Mouse (Mus musculus) ES-E14 (cell line): ENCODE results near the gene Ubl5. TPM values are rescaled to one million over a fixed set of nuclear protein-coding genes. Genes with fewer than 3 reads are reported as not detected.
A peak's percentile ranks its signal among the peaks of the same experiment; 100 is the strongest.

ENCODE experiments used
- DNase-seq: peaks from one replicate; pipeline ENCODE4 v3.0.0-alpha.2; 2013; ENCODE audit warnings: low read depth, low spot score
- H3K27ac ChIP-seq: 2 replicates; pipeline ENCODE4 v1.5.1; 2012; ENCODE audit warnings: low read depth, mild to moderate bottlenecking, low read length, moderate library complexity, mixed read lengths; ENCODE audit not compliant: poor library complexity, insufficient read depth, severe bottlenecking
- H3K36me3 ChIP-seq: 2 replicates; pipeline ENCODE4 v1.6.1; 2012; ENCODE audit warnings: mild to moderate bottlenecking, low read length, moderate library complexity, mixed read lengths; ENCODE audit not compliant: control insufficient read depth, poor library complexity, insufficient read depth, severe bottlenecking
- H3K4me1 ChIP-seq, 2 experiments: fragments of 150-350 bp in 1 of 2; sonication (generic) in 1 of 2; 2 replicates each; pipeline ENCODE4 v1.6.1; 2012; ENCODE audit warnings: low read length in 2 of 2, mild to moderate bottlenecking in 1 of 2, mixed read lengths in 1 of 2; ENCODE audit not compliant: control insufficient read depth in 2 of 2, insufficient read depth in 2 of 2, poor library complexity in 1 of 2
- H3K4me3 ChIP-seq, 2 experiments: fragments of 150-350 bp in 1 of 2; sonication (generic) in 1 of 2; 2 replicates each; pipeline ENCODE4 v1.5.1; 2012; ENCODE audit warnings: low read length in 2 of 2, low read depth in 1 of 2, mild to moderate bottlenecking in 1 of 2, mixed read lengths in 1 of 2; ENCODE audit not compliant: insufficient read depth in 1 of 2, poor library complexity in 1 of 2, severe bottlenecking in 1 of 2
- H3K9ac ChIP-seq: 2 replicates; pipeline ENCODE4 v1.6.1; 2012; ENCODE audit warnings: low read depth, mild to moderate bottlenecking, low read length, mixed read lengths; ENCODE audit not compliant: poor library complexity, insufficient read depth, severe bottlenecking
- H3K9me3 ChIP-seq: fragments of 150-350 bp; sonication (generic); 2 replicates; pipeline ENCODE4 v1.6.1; 2012; ENCODE audit warnings: low read depth, mild to moderate bottlenecking, low read length; ENCODE audit not compliant: control insufficient read depth, insufficient read depth
- CHD2 ChIP-seq: IDR thresholded peaks from 2 replicates; pipeline ENCODE4 v1.6.1; 2014; ENCODE audit warnings: mild to moderate bottlenecking, low read depth, low read length, inconsistent platforms
- HCFC1 ChIP-seq: IDR thresholded peaks from 2 replicates; pipeline ENCODE4 v1.6.1; 2012; ENCODE audit warnings: low read length, inconsistent platforms, borderline replicate concordance; ENCODE audit not compliant: insufficient read depth
- MAFK ChIP-seq: IDR thresholded peaks from 2 replicates; pipeline ENCODE4 v1.6.1; 2014; ENCODE audit warnings: mild to moderate bottlenecking, low read depth, low read length, inconsistent platforms; ENCODE audit not compliant: insufficient read depth
- ZC3H11A ChIP-seq: IDR thresholded peaks from 2 replicates; pipeline ENCODE4 v1.6.1; 2012; ENCODE audit warnings: low read depth, mild to moderate bottlenecking, inconsistent platforms, low read length, borderline replicate concordance
- ZNF384 ChIP-seq: IDR thresholded peaks from 2 replicates; pipeline ENCODE4 v1.6.1; 2012; ENCODE audit warnings: low read depth, low read length, inconsistent platforms
- in situ Hi-C, 2 experiments: fragments of 600-800 bp; cut with MboI; formaldehyde crosslinking; loops; one replicate each; pipeline ENCODE4 v1.15.1; 2025; ENCODE audit warnings: low sequenced_read_pairs in 2 of 2, inconsistent platforms in 1 of 2; ENCODE audit not compliant: unreplicated experiment in 2 of 2
- total RNA-seq: library from RNA; depleted of rRNA; stranded (reverse); fragments of 300-350 nt; gene quantifications from 2 replicates; pipeline ENCODE4 v1.2.3, GENCODE M21; 2012

The Ubl5 gene
- total RNA-seq, 1 experiment, result 224 TPM

DNA sequence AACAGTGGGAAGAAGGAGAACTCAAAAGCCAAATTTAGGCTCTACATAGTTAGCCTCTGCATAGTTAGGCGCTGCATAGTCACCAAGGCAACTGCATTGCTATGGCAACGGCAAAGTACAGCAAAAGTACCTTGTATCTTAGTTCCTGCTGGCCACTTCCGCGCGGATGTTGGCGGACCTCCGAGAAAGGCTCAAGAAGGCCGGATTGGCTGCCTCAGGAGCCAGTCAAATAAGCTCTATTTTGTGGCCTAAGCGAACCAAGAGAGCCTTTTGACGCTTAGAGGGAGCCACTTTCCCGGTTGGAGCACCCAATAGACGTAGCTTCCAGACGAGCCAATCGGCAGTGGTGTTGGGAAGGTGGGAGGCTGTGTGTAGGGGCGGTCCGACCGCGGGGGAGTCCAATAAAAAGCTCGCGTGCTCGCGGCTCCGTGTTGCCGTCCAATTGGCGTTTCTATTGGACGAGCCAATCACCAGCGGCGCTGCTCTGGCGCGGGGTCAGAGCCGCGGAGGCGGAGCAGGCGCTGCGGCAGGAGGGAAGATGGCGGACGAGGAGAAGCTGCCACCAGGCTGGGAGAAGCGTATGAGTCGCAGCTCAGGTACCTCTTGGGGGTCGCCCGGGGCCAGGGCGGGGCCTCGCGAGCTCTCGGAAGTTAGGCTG, 9.1 kb downstream of the Ubl5 start, which contains the start of gene Pin1:
Gene Pin1 (plus strand): TSS at position 494 of the 658 bp plus-strand sequence.
- DNase-seq, result peak; percentile 98
- H3K4me3 ChIP-seq, result peak within 1 kb of the TSS; percentile 84 to 91
- peak within 1 kb of the TSS; percentile 98 for H3K9ac ChIP-seq
- H3K4me1 ChIP-seq, result peaks cover 2 to 8% of the 10 kb centered on the region in 2 experiments; a peak in 2 of 4 replicates
- in situ Hi-C loops, result no loop called here
- TF ChIP-seq HCFC1, result no peak
- peak; percentile 80 for TF ChIP-seq CHD2
- no peak for TF ChIP-seq ZC3H11A
- peak within 1 kb of the TSS; percentile 4; the same call in 1 of the 2 replicates for H3K27ac ChIP-seq
- no peaks in the 10 kb centered on the region for H3K9me3 ChIP-seq
- peaks cover 25% of the 10 kb centered on the region for H3K36me3 ChIP-seq

DNA sequence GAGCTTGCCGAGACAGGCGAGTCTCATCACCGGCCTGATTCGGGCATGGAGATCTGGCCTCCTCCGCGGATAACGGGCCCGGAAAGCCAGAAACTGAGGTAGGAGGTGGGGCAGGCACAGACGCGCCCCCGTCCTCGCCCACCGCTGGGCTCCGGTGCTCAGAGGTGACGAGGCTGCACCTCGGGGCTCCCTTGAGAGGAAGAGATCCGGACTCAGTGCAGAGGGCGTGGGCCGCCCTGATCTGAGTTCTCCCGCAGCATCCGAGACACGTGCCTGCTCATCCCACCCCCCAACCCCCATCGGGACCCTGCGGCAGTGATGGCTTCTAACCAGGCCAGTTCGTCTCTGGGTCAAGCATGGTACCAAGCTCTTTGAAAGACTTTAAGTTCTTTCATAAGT, 9.6 kb downstream of the Ubl5 start:
- no peak for TF ChIP-seq HCFC1
- TF ChIP-seq MAFK, result no peak
- TF ChIP-seq CHD2, result no peak
- TF ChIP-seq ZC3H11A, result no peak
- no peak for TF ChIP-seq ZNF384
- Histone ChIP-seq H3K36me3 (peaks cover 30% of the 10 kb centered on the region), H3K4me3 (peak overlapping the region; percentile 84 to 91), H3K9ac (peak overlapping the region; percentile 98), H3K9me3 (no peaks in the 10 kb centered on the region), H3K27ac (peak overlapping the region; percentile 4; the same call in 1 of the 2 replicates), H3K4me1 (peaks cover 4 to 11% of the 10 kb centered on the region in 2 experiments; a peak in 2 of 4 replicates)
- DNase-seq, result no peak
- in situ Hi-C loops, result no loop called here

GRCm38 (mm10) chr9:20653859-20654258, 11.2 kb downstream of the Ubl5 start:
- no peak for TF ChIP-seq CHD2
- peak; percentile 49; the same call in 1 of the 2 replicates for TF ChIP-seq ZNF384
- no peak for TF ChIP-seq MAFK
- Histone ChIP-seq H3K27ac (no peak overlapping the region), H3K4me1 (peaks cover 6 to 15% of the 10 kb centered on the region in 2 experiments), H3K36me3 (peaks cover 41% of the 10 kb centered on the region), H3K9me3 (no peaks in the 10 kb centered on the region), H3K4me3 (0 out of 4 replicates have a peak overlapping the region, but pooled peaks have one; percentile 11 to 15), H3K9ac (no peak overlapping the region; the same call in 1 of the 2 replicates)
- DNase-seq, result no peak
- in situ Hi-C loops, result no loop called here

DNA sequence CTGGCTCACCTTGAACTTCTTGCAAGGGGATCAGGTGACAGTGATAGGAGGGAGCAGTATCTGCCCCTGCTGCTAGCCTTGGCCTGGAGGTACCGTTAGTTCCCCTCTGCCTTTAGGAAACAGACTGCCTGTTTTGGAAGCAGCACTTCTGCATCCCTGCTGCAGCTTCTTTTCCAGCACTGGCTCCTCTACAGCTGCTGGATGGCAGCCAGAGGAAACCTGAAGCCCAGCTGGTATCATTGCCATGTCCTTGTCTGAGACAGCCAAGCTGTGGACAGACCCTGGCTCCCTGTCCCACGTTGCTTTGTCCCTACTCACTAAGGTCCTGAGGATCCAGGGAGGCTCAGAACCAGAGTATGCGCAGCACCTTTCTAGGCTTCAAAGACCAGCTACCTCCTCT, 14.9 kb downstream of the Ubl5 start:
- H3K27ac ChIP-seq, result no peak overlapping the region
- peaks cover 67% of the 10 kb centered on the region for H3K36me3 ChIP-seq
- DNase-seq, result no peak
- H3K9ac ChIP-seq, result no peak overlapping the region
- H3K9me3 ChIP-seq, result no peaks in the 10 kb centered on the region
- no peak for TF ChIP-seq CHD2
- no peak for TF ChIP-seq ZNF384
- TF ChIP-seq HCFC1, result no peak
- TF ChIP-seq ZC3H11A, result no peak
- no peak for TF ChIP-seq MAFK
- in situ Hi-C loops, result no loop called here
- H3K4me1 ChIP-seq, result peaks cover 6 to 21% of the 10 kb centered on the region in 2 experiments
- no peak overlapping the region for H3K4me3 ChIP-seq

DNA sequence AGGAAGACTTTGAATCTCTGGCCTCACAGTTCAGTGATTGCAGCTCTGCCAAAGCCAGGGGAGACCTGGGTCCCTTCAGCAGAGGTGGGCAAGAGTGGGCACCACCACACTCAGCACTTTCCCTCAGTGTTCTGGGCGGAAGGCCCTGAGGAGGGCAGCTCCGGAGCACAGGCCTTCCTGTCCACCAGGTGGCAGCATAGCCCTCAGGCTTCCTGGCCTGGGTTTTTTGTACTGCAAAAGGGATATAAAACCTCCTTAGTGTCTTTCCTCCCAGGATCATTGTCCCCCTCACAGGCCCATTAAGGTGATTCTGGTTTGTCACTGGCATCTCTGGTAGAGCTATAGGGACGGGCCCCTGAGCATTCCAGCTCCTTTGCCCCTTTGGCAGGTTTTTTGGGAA, 19.6 kb downstream of the Ubl5 start:
- DNase-seq, result no peak
- peak; percentile 16; the same call in 1 of the 2 replicates for TF ChIP-seq ZC3H11A
- TF ChIP-seq MAFK, result no peak
- H3K9ac ChIP-seq, result no peak overlapping the region
- no peaks in the 10 kb centered on the region for H3K9me3 ChIP-seq
- H3K27ac ChIP-seq, result no peak overlapping the region
- peaks cover 2 to 21% of the 10 kb centered on the region in 2 experiments; a peak in 3 of 4 replicates for H3K4me1 ChIP-seq
- in situ Hi-C loops, result no loop called here
- peaks cover 56% of the 10 kb centered on the region for H3K36me3 ChIP-seq
- H3K4me3 ChIP-seq, result no peak overlapping the region
